Mouse (Mus musculus): ENCODE measurements around the gene Efr3b. TPM values are rescaled to one million over a fixed set of nuclear protein-coding genes. Genes with fewer than 3 reads are reported as not detected.
"Not testable (repeated sequence)": the region's sequence is repeated elsewhere in the genome, so short reads cannot be mapped to it uniquely, and the experiment has no call there.

Efr3b gene
- polyA plus RNA-seq, 1 experiment from 2014 or later = 41.4 TPM

- Histone ChIP-seq H3K9ac (replicated peaks; ENCODE audit: low read length) (no peak overlapping the region), H3K4me2 (ENCODE audit: low read length) (no peak overlapping the region), H3K27me3 (ENCODE audit: control insufficient read depth, insufficient read depth, low read length) (no peaks in the 10 kb centered on the region), H3K36me3 (ENCODE audit: control insufficient read depth, insufficient read depth, low read length) (peaks cover 22% of the 10 kb centered on the region), H3K9me3 (ENCODE audit: control insufficient read depth, low read length) (no peaks in the 10 kb centered on the region), H3K4me3 (replicated peaks; ENCODE audit: low read depth, low read length) (no peak overlapping the region), H3K27ac (replicated peaks; ENCODE audit: low read depth, low read length) (no peak overlapping the region), H3K4me1 (ENCODE audit: control insufficient read depth, insufficient read depth, low read length) (peaks cover 3% of the 10 kb centered on the region; the same call in 1 of the 2 replicates)
- peak; percentile 92 for DNase-seq
- 4% methylated on average over 1 of the region's 1 CpGs for WGBS
- ATAC-seq (ENCODE audit: low FRiP score, low TSS enrichment) = no peak
These were observed 55.0 kb downstream of the Efr3b start for GRCm38 (mm10) chr12:3983736-3984135.

GRCm38 (mm10) chr12:3982257-3982656 lies 56.5 kb downstream of the Efr3b start:
- no peaks in the 10 kb centered on the region for H3K27me3 ChIP-seq (ENCODE audit: control insufficient read depth, insufficient read depth, low read length)
- no peaks in the 10 kb centered on the region for H3K9me3 ChIP-seq (ENCODE audit: control insufficient read depth, low read length)
- peak overlapping the region; percentile 67 for H3K4me2 ChIP-seq (ENCODE audit: low read length)
- peak overlapping the region; percentile 31 for H3K4me3 ChIP-seq (replicated peaks; ENCODE audit: low read depth, low read length)
- peak overlapping the region; percentile 53; the same call in 1 of the 2 replicates for H3K9ac ChIP-seq (replicated peaks; ENCODE audit: low read length)
- 0 out of 2 replicates have a peak overlapping the region, but pooled peaks have one; percentile 1 for H3K27ac ChIP-seq (replicated peaks; ENCODE audit: low read depth, low read length)
- 29% methylated on average over 6 of the region's 6 CpGs for WGBS
- H3K36me3 ChIP-seq (ENCODE audit: control insufficient read depth, insufficient read depth, low read length) = peaks cover 37% of the 10 kb centered on the region
- peaks cover 3% of the 10 kb centered on the region; the same call in 1 of the 2 replicates for H3K4me1 ChIP-seq (ENCODE audit: control insufficient read depth, insufficient read depth, low read length)
- DNase-seq (peak; percentile 68), ATAC-seq (ENCODE audit: low FRiP score, low TSS enrichment) (no peak)

- Histone ChIP-seq H3K27ac (replicated peaks; ENCODE audit: low read depth, low read length) (peak overlapping the region; percentile 1; the same call in 1 of the 2 replicates), H3K27me3 (ENCODE audit: control insufficient read depth, insufficient read depth, low read length) (no peaks in the 10 kb centered on the region), H3K36me3 (ENCODE audit: control insufficient read depth, insufficient read depth, low read length) (peaks cover 44% of the 10 kb centered on the region), H3K4me1 (ENCODE audit: control insufficient read depth, insufficient read depth, low read length) (peaks cover 3% of the 10 kb centered on the region; the same call in 1 of the 2 replicates), H3K9ac (replicated peaks; ENCODE audit: low read length) (peak overlapping the region; percentile 53), H3K4me3 (replicated peaks; ENCODE audit: low read depth, low read length) (peak overlapping the region; percentile 31), H3K9me3 (ENCODE audit: control insufficient read depth, low read length) (no peaks in the 10 kb centered on the region), H3K4me2 (ENCODE audit: low read length) (peak overlapping the region; percentile 67)
- ATAC-seq (ENCODE audit: low FRiP score, low TSS enrichment) = peak; percentile 67
- under 1% methylated on average over 41 of the region's 41 CpGs for WGBS
- DNase-seq = peak; percentile 80
These were observed 57.2 kb downstream of the Efr3b start for GRCm38 (mm10) chr12:3981350-3982131.

- Histone ChIP-seq H3K4me3 (replicated peaks; ENCODE audit: low read depth, low read length) (no peak overlapping the region; the same call in 1 of the 2 replicates), H3K9ac (replicated peaks; ENCODE audit: low read length) (no peak overlapping the region), H3K9me3 (ENCODE audit: control insufficient read depth, low read length) (no peaks in the 10 kb centered on the region), H3K4me1 (ENCODE audit: control insufficient read depth, insufficient read depth, low read length) (peaks cover 3% of the 10 kb centered on the region; the same call in 1 of the 2 replicates), H3K4me2 (ENCODE audit: low read length) (peak overlapping the region; percentile 67), H3K36me3 (ENCODE audit: control insufficient read depth, insufficient read depth, low read length) (peaks cover 50% of the 10 kb centered on the region), H3K27me3 (ENCODE audit: control insufficient read depth, insufficient read depth, low read length) (no peaks in the 10 kb centered on the region), H3K27ac (replicated peaks; ENCODE audit: low read depth, low read length) (no peak overlapping the region)
- WGBS = 70% methylated on average over 1 of the region's 1 CpGs
- DNase-seq (no peak), ATAC-seq (ENCODE audit: low FRiP score, low TSS enrichment) (no peak)
These were observed 57.7 kb downstream of the Efr3b start for GRCm38 (mm10) chr12:3980991-3981349.

- ATAC-seq (ENCODE audit: low FRiP score, low TSS enrichment); H3K4me3 ChIP-seq (replicated peaks; ENCODE audit: low read depth, low read length); H3K4me1 ChIP-seq (ENCODE audit: control insufficient read depth, insufficient read depth, low read length); DNase-seq; H3K9ac ChIP-seq (replicated peaks; ENCODE audit: low read length); H3K4me2 ChIP-seq (ENCODE audit: low read length); H3K27ac ChIP-seq (replicated peaks; ENCODE audit: low read depth, low read length); H3K27me3 ChIP-seq (ENCODE audit: control insufficient read depth, insufficient read depth, low read length); H3K9me3 ChIP-seq (ENCODE audit: control insufficient read depth, low read length): not testable (repeated sequence)
- peaks cover 92% of the 10 kb centered on the region for H3K36me3 ChIP-seq (ENCODE audit: control insufficient read depth, insufficient read depth, low read length)
- 93% methylated on average over 6 of the region's 6 CpGs for WGBS
These were observed 65.5 kb downstream of the Efr3b start for GRCm38 (mm10) chr12:3973169-3973568.

- DNase-seq (no peak), ATAC-seq (ENCODE audit: low FRiP score, low TSS enrichment) (no peak)
- H3K9ac ChIP-seq (replicated peaks; ENCODE audit: low read length) = no peak overlapping the region
- H3K4me1 ChIP-seq (ENCODE audit: control insufficient read depth, insufficient read depth, low read length) = no peaks in the 10 kb centered on the region
- H3K36me3 ChIP-seq (ENCODE audit: control insufficient read depth, insufficient read depth, low read length) = peaks cover 89% of the 10 kb centered on the region
- H3K4me2 ChIP-seq (ENCODE audit: low read length) = no peak overlapping the region
- H3K27me3 ChIP-seq (ENCODE audit: control insufficient read depth, insufficient read depth, low read length) = no peaks in the 10 kb centered on the region
- WGBS = 69% methylated on average over 9 of the region's 9 CpGs
- no peak overlapping the region for H3K27ac ChIP-seq (replicated peaks; ENCODE audit: low read depth, low read length)
- H3K4me3 ChIP-seq (replicated peaks; ENCODE audit: low read depth, low read length) = no peak overlapping the region
- no peaks in the 10 kb centered on the region for H3K9me3 ChIP-seq (ENCODE audit: control insufficient read depth, low read length)
These were observed 70.3 kb downstream of the Efr3b start for GRCm38 (mm10) chr12:3968380-3968779.

- no peak overlapping the region for H3K4me3 ChIP-seq (replicated peaks; ENCODE audit: low read depth, low read length)
- H3K4me1 ChIP-seq (ENCODE audit: control insufficient read depth, insufficient read depth, low read length) = no peaks in the 10 kb centered on the region
- no peak overlapping the region for H3K4me2 ChIP-seq (ENCODE audit: low read length)
- H3K9ac ChIP-seq (replicated peaks; ENCODE audit: low read length) = no peak overlapping the region
- DNase-seq = no peak
- no peaks in the 10 kb centered on the region for H3K27me3 ChIP-seq (ENCODE audit: control insufficient read depth, insufficient read depth, low read length)
- no peak for ATAC-seq (ENCODE audit: low FRiP score, low TSS enrichment)
- no peak overlapping the region for H3K27ac ChIP-seq (replicated peaks; ENCODE audit: low read depth, low read length)
- H3K36me3 ChIP-seq (ENCODE audit: control insufficient read depth, insufficient read depth, low read length) = peaks cover 81% of the 10 kb centered on the region
- WGBS = 88% methylated on average over 4 of the region's 4 CpGs
- H3K9me3 ChIP-seq (ENCODE audit: control insufficient read depth, low read length) = no peaks in the 10 kb centered on the region
These were observed 71.5 kb downstream of the Efr3b start for GRCm38 (mm10) chr12:3967196-3967595.

GRCm38 (mm10) chr12:3960553-3960952 lies 78.2 kb downstream of the Efr3b start:
- Histone ChIP-seq H3K27ac (replicated peaks; ENCODE audit: low read depth, low read length) (peak overlapping the region; percentile 93), H3K9ac (replicated peaks; ENCODE audit: low read length) (peak overlapping the region; percentile 67), H3K4me1 (ENCODE audit: control insufficient read depth, insufficient read depth, low read length) (peaks cover 11% of the 10 kb centered on the region; the same call in 1 of the 2 replicates), H3K27me3 (ENCODE audit: control insufficient read depth, insufficient read depth, low read length) (no peaks in the 10 kb centered on the region), H3K36me3 (ENCODE audit: control insufficient read depth, insufficient read depth, low read length) (peaks cover 23% of the 10 kb centered on the region), H3K9me3 (ENCODE audit: control insufficient read depth, low read length) (no peaks in the 10 kb centered on the region), H3K4me2 (ENCODE audit: low read length) (peak overlapping the region; percentile 84), H3K4me3 (replicated peaks; ENCODE audit: low read depth, low read length) (peak overlapping the region; percentile 52)
- ATAC-seq (ENCODE audit: low FRiP score, low TSS enrichment) (no peak), DNase-seq (peak; percentile 28)
- 52% methylated on average over 4 of the region's 4 CpGs for WGBS
